ENCODE assay signal across 14 mouse cellular contexts in genomic region chr15:79285399-79285798, GRCm38 (mm10). TPM values are rescaled to one million over a fixed set of nuclear protein-coding genes. Genes with fewer than 3 reads are reported as not detected.
DNase-seq lines count a peak whose midpoint lies in the region; ATAC-seq and TF ChIP-seq lines count a peak whose summit lies in the region.
"Had no signal": no experiment of that assay in that cellular context is flagged by ENCODE, and none has a peak within 500 bp of the region (broad histone marks: within the 10 kb centered on the region; RNA-seq: fewer than 3 reads in every experiment).

Gene Baiap2l2 (minus strand): TSS chr15:79285537.

- 0 out of 2 replicates have a peak, but pooled peaks cover 5% of the 10 kb centered on the region for H3K27me3 ChIP-seq in heart, embryonic 12.5 days (replicated peaks)
- no peaks in the 10 kb centered on the region for H3K27me3 ChIP-seq in intestine, embryonic 14.5 days (replicated peaks; ENCODE audit: control insufficient read depth, insufficient read depth, low read length)
- no peaks in the 10 kb centered on the region for H3K27me3 ChIP-seq in kidney, postnatal 0 days (ENCODE audit: insufficient read depth, low read length)
- H3K27me3 ChIP-seq in liver, embryonic 14.5 days (ENCODE audit: control insufficient read depth, insufficient read depth, low read length), result no peaks in the 10 kb centered on the region
- H3K27me3 ChIP-seq in hindbrain, embryonic 14.5 days (ENCODE audit: control insufficient read depth, insufficient read depth, low read length), result no peaks in the 10 kb centered on the region
- H3K27me3 ChIP-seq: forebrain, embryonic 13.5 days had no signal

- no peak within 1 kb of the TSS for H3K4me3 ChIP-seq in heart, embryonic 12.5 days
- no peak within 1 kb of the TSS for H3K4me3 ChIP-seq in intestine, embryonic 14.5 days (ENCODE audit: low read depth, low read length)
- no peak within 1 kb of the TSS; the same call in 1 of the 2 replicates for H3K4me3 ChIP-seq in kidney, postnatal 0 days (replicated peaks; ENCODE audit: low read depth, low read length)
- H3K4me3 ChIP-seq in liver, embryonic 14.5 days (ENCODE audit: insufficient read depth in 1 of 2, low read depth in 2 of 2, low read length in 2 of 2), result peak within 1 kb of the TSS in 1 of 2 experiments; percentile 21; a peak in 1 of 4 replicates
- no peak within 1 kb of the TSS for H3K4me3 ChIP-seq in hindbrain, embryonic 14.5 days (replicated peaks; ENCODE audit: low read length)
- H3K4me3 ChIP-seq: forebrain, embryonic 13.5 days had no signal

- no peak within 1 kb of the TSS for H3K9ac ChIP-seq in heart, embryonic 12.5 days
- no peak within 1 kb of the TSS for H3K9ac ChIP-seq in intestine, embryonic 14.5 days (ENCODE audit: low read length)
- H3K9ac ChIP-seq in kidney, postnatal 0 days (ENCODE audit: low read depth, low read length), result peak within 1 kb of the TSS; percentile 31; the same call in 1 of the 2 replicates
- H3K9ac ChIP-seq in liver, embryonic 14.5 days (replicated peaks), result no peak within 1 kb of the TSS
- H3K9ac ChIP-seq in hindbrain, embryonic 14.5 days, result no peak within 1 kb of the TSS
- H3K9ac ChIP-seq: forebrain, embryonic 13.5 days had no signal

- H3K9me3 ChIP-seq in heart, embryonic 12.5 days (replicated peaks), result no peaks in the 10 kb centered on the region
- no peaks in the 10 kb centered on the region for H3K9me3 ChIP-seq in intestine, embryonic 14.5 days (ENCODE audit: control insufficient read depth, low read length)
- no peaks in the 10 kb centered on the region for H3K9me3 ChIP-seq in kidney, postnatal 0 days (replicated peaks; ENCODE audit: low read length)
- H3K9me3 ChIP-seq in liver, embryonic 14.5 days (ENCODE audit: control insufficient read depth, low read length), result no peaks in the 10 kb centered on the region
- H3K9me3 ChIP-seq in hindbrain, embryonic 14.5 days (ENCODE audit: control insufficient read depth, low read length), result no peaks in the 10 kb centered on the region
- H3K9me3 ChIP-seq: forebrain, embryonic 13.5 days had no signal

- no peak within 1 kb of the TSS for H3K4me2 ChIP-seq in heart, embryonic 12.5 days
- 0 out of 2 replicates have a peak within 1 kb of the TSS, but pooled peaks have one; percentile 11 for H3K4me2 ChIP-seq in intestine, embryonic 14.5 days (ENCODE audit: low read length)
- peak within 1 kb of the TSS; percentile 41 for H3K4me2 ChIP-seq in kidney, postnatal 0 days (ENCODE audit: low read length)
- H3K4me2 ChIP-seq in liver, embryonic 14.5 days (ENCODE audit: low read depth), result peak within 1 kb of the TSS; percentile 39
- no peak within 1 kb of the TSS for H3K4me2 ChIP-seq in hindbrain, embryonic 14.5 days (replicated peaks)
- H3K4me2 ChIP-seq: forebrain, embryonic 13.5 days had no signal

- DNase-seq in heart, adult 9 months (ENCODE audit: low spot score in 2 of 2), result no peak
- DNase-seq in intestine, embryonic 14.5 days (ENCODE audit: low spot score), result peak; percentile 67
- DNase-seq in kidney, postnatal 0 days (ENCODE audit: low spot score), result no peak
- no peak for DNase-seq in liver, embryonic 14.5 days (ENCODE audit: low read depth in 3 of 3, low spot score in 3 of 3)
- no peak for DNase-seq in layer of hippocampus, adult 8-10 months (ENCODE audit: low spot score in 2 of 2)
- DNase-seq in hindbrain, embryonic 14.5 days (ENCODE audit: low spot score), result no peak
- no peak for DNase-seq in cerebellum, adult 8-10 months
- DNase-seq: adrenal gland, adult 2 months; B cell, adult 2 months; thymus, postnatal 36 days had no signal

- no peak within 1 kb of the TSS for H3K27ac ChIP-seq in heart, embryonic 12.5 days (ENCODE audit: poor library complexity, severe bottlenecking)
- H3K27ac ChIP-seq in intestine, embryonic 14.5 days (ENCODE audit: low read depth), result no peak within 1 kb of the TSS
- H3K27ac ChIP-seq in kidney, postnatal 0 days, result peak within 1 kb of the TSS; percentile 83
- no peak within 1 kb of the TSS for H3K27ac ChIP-seq in liver, embryonic 14.5 days
- no peak within 1 kb of the TSS for H3K27ac ChIP-seq in hindbrain, embryonic 14.5 days
- H3K27ac ChIP-seq: forebrain, embryonic 13.5 days; hindbrain, postnatal 0 days had no signal

- H3K36me3 ChIP-seq in heart, embryonic 12.5 days, result peaks cover 23% of the 10 kb centered on the region
- H3K36me3 ChIP-seq in intestine, embryonic 14.5 days (ENCODE audit: control insufficient read depth, insufficient read depth, low read length), result peaks cover 10% of the 10 kb centered on the region
- H3K36me3 ChIP-seq in kidney, postnatal 0 days (ENCODE audit: insufficient read depth, low read length), result 0 out of 2 replicates have a peak, but pooled peaks cover 4% of the 10 kb centered on the region
- no peaks in the 10 kb centered on the region for H3K36me3 ChIP-seq in liver, embryonic 14.5 days (replicated peaks; ENCODE audit: control insufficient read depth, insufficient read depth, low read depth)
- H3K36me3 ChIP-seq in hindbrain, embryonic 14.5 days (replicated peaks; ENCODE audit: control insufficient read depth, insufficient read depth), result peaks cover 17% of the 10 kb centered on the region

- TF ChIP-seq EP300 in liver, embryonic 14.5 days (IDR thresholded peaks at IDR 0.05; ENCODE audit: low read depth), result no peak

- peaks cover 9% of the 10 kb centered on the region; the same call in 1 of the 2 replicates for H3K4me1 ChIP-seq in heart, embryonic 12.5 days (replicated peaks)
- no peaks in the 10 kb centered on the region for H3K4me1 ChIP-seq in intestine, embryonic 14.5 days (replicated peaks; ENCODE audit: control insufficient read depth, insufficient read depth, low read length)
- no peaks in the 10 kb centered on the region for H3K4me1 ChIP-seq in kidney, postnatal 0 days (replicated peaks; ENCODE audit: insufficient read depth, low read length)
- peaks cover 15 to 17% of the 10 kb centered on the region in 2 experiments for H3K4me1 ChIP-seq in liver, embryonic 14.5 days (replicated peaks; ENCODE audit: control insufficient read depth in 2 of 2, insufficient read depth in 2 of 2, low read length in 1 of 2)
- H3K4me1 ChIP-seq in hindbrain, embryonic 14.5 days (replicated peaks; ENCODE audit: control insufficient read depth, insufficient read depth, low read length), result no peaks in the 10 kb centered on the region
- H3K4me1 ChIP-seq: forebrain, embryonic 13.5 days had no signal

- 0 out of 2 replicates have a peak, but pooled peaks have one; percentile 3 for TF ChIP-seq CTCF in kidney, postnatal 0 days (IDR thresholded peaks at IDR 0.05; ENCODE audit: low read depth)
- TF ChIP-seq CTCF in liver, embryonic 14.5 days (IDR thresholded peaks at IDR 0.05; ENCODE audit: low read depth), result no peak

- WGBS in heart, embryonic 12.5 days, result 78% methylated on average over 10 of the region's 10 CpGs
- 47% methylated on average over 10 of the region's 10 CpGs for WGBS in intestine, embryonic 14.5 days
- 46% methylated on average over 10 of the region's 10 CpGs for WGBS in kidney, postnatal 0 days
- 49% methylated on average over 10 of the region's 10 CpGs for WGBS in liver, embryonic 14.5 days (ENCODE audit: insufficient replicate concordance)
- 66% methylated on average over 10 of the region's 10 CpGs for WGBS in hindbrain, embryonic 14.5 days

- ATAC-seq in heart, embryonic 12.5 days (ENCODE audit: insufficient number of reproducible peaks, low FRiP score), result no peak
- peak; percentile 51 for ATAC-seq in intestine, embryonic 14.5 days (replicated peaks; ENCODE audit: low FRiP score, low TSS enrichment, low read depth)
- peak; percentile 81 for ATAC-seq in kidney, postnatal 0 days (replicated peaks; ENCODE audit: low FRiP score, low read depth)
- ATAC-seq in liver, embryonic 14.5 days (ENCODE audit: insufficient read depth), result no peak
- ATAC-seq in hindbrain, embryonic 14.5 days (ENCODE audit: low FRiP score), result no peak
- ATAC-seq: forebrain, embryonic 13.5 days; hindbrain, postnatal 0 days had no signal

RNA-seq across cellular contexts. Expression of gene Baiap2l2, which starts in this region (rescaled TPM):
- 9.3 and 11.9 TPM in 2 replicates for polyA plus RNA-seq in heart, embryonic 12.5 days (2016; fragmentation: Nextera tagmentation; extraction: Ambion mirVana)
- polyA plus RNA-seq in intestine, embryonic 14.5 days (2014; fragmentation: Nextera tagmentation; extraction: Ambion mirVana), result 4.8 and 9.4 TPM in 2 replicates
- polyA plus RNA-seq in kidney, postnatal 0 days (2015; fragmentation: Nextera tagmentation; extraction: Ambion mirVana), result 23.9 and 25.0 TPM in 2 replicates
- 3.9 and 7.9 TPM in 2 replicates for polyA plus RNA-seq in liver, embryonic 14.5 days (2012; rRNA removed)
- polyA plus RNA-seq in liver, embryonic 14.5 days (2014; fragmentation: Nextera tagmentation; extraction: Ambion mirVana), result 1.2 and 1.9 TPM in 2 replicates
- total RNA-seq in layer of hippocampus, adult 8-10 months (2022), result 10 to 100 TPM in 2 of 4 experiments, 1 to 10 TPM in 2; 1.5 to 19.3 (median 10.9) TPM
- polyA plus RNA-seq in hindbrain, embryonic 14.5 days (2014; fragmentation: Nextera tagmentation; extraction: Ambion mirVana), result 2.3 and 2.6 TPM in 2 replicates
- total RNA-seq: megakaryocyte-erythroid progenitor cell, adult 5-6 weeks had no signal

Comparison
In these comparisons a context has a peak if more than half of its experiments do, and no peak if none do; other contexts are left out.
1. ATAC-seq: peak in intestine, embryonic 14.5 days (single experiment) and kidney, postnatal 0 days (single experiment); none in heart, embryonic 12.5 days (single experiment), liver, embryonic 14.5 days (single experiment) and hindbrain, embryonic 14.5 days (single experiment).
2. H3K4me2 ChIP-seq: peak in intestine, embryonic 14.5 days (single experiment), kidney, postnatal 0 days (single experiment) and liver, embryonic 14.5 days (single experiment); none in heart, embryonic 12.5 days (single experiment) and hindbrain, embryonic 14.5 days (single experiment).